Mouse (Mus musculus): Measurements from ENCODE around the gene Gm7168. TPM values are rescaled to one million over a fixed set of nuclear protein-coding genes. Genes with fewer than 3 reads are reported as not detected.

Gene Gm7168
- polyA plus RNA-seq, 1 experiment from 2014 or later, result not detected

Other genes starting within 250 kb of the Gm7168 start
- 19.4 and 21.3 TPM in 2 replicates for gene Afdn, start 187.8 kb upstream of the Gm7168 start, polyA plus RNA-seq (2016; fragmentation: Nextera tagmentation; extraction: Ambion mirVana)
- 0.33 and 0.49 TPM in 2 replicates for gene Tcte2, start 186.5 kb upstream of the Gm7168 start, polyA plus RNA-seq (2016; fragmentation: Nextera tagmentation; extraction: Ambion mirVana)
- not detected in 2 replicates for gene Gm7356, start 55.3 kb downstream of the Gm7168 start, polyA plus RNA-seq (2016; fragmentation: Nextera tagmentation; extraction: Ambion mirVana)
- gene Gm7358, start 111.2 kb downstream of the Gm7168 start, polyA plus RNA-seq (2016; fragmentation: Nextera tagmentation; extraction: Ambion mirVana), result not detected in 2 replicates

All from liver, embryonic 12.5 days (tissue).